Mouse (Mus musculus): Measurements from ENCODE around the gene Mb21d2. TPM values are rescaled to one million over a fixed set of nuclear protein-coding genes. Genes with fewer than 3 reads are reported as not detected.

Gene Mb21d2
- polyA plus RNA-seq, 1 experiment = 1.4 TPM

DNA sequence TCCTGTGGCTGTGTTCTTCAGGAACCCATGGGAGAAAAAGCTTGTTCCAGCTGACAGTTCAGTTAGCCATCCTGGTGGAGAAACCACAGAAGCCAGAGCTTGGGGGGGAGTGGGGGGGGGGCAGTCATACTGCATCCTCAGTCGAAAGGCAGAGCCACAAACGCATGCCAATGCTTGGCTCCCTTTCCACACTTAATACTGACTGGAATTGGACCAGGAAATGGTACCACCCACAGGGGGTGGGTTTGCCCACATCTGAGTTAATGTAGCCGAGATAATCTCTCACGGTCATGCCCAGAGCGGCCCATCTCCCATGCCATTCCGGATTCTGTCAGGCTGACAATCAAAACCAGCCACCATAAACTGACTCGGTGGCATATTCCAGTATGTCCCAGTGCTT lies 14.1 kb downstream of the Mb21d2 start:
- no peak for TF ChIP-seq POLR2A (IDR thresholded peaks at IDR 0.05; ENCODE audit: control insufficient read depth, low read depth, low read length)
- TF ChIP-seq CTCF (IDR thresholded peaks at IDR 0.05; ENCODE audit: control insufficient read depth, insufficient read depth, insufficient replicate concordance, low read depth, low read length) = no peak

DNA sequence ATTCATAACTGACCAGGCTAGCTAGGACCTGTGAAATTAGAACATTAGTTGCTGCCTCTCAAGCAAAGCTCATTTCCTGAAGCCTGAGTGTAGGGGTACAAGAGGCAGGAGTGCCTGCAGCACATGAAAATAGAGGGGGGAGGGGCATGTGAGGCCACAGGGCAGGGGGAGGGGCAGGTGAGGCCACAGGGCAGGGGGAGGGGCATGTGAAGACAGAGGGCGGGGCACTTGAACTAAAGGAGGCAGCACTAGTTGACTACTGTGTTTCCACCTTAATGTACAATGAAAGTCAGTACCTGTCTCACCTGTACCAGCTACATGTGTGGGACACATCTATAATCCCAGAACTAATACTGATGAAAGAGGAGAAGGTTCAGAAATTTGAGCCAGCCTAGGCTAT lies 14.8 kb downstream of the Mb21d2 start:
- Histone ChIP-seq H3K36me3 (ENCODE audit: control insufficient read depth, insufficient read depth, low read length) (no peaks in the 10 kb centered on the region), H3K27ac (ENCODE audit: control insufficient read depth, insufficient read depth, low read depth, low read length) (no peak overlapping the region), H3K4me1 (ENCODE audit: control insufficient read depth, insufficient read depth, low read length) (peaks cover 3% of the 10 kb centered on the region; the same call in 1 of the 2 replicates), H3K27me3 (ENCODE audit: control insufficient read depth, insufficient read depth, low read length) (no peaks in the 10 kb centered on the region), H3K4me3 (ENCODE audit: control insufficient read depth, low read depth, low read length) (no peak overlapping the region)
- no peak for TF ChIP-seq POLR2A (IDR thresholded peaks at IDR 0.05; ENCODE audit: control insufficient read depth, low read depth, low read length)
- no peak for TF ChIP-seq CTCF (IDR thresholded peaks at IDR 0.05; ENCODE audit: control insufficient read depth, insufficient read depth, insufficient replicate concordance, low read depth, low read length)

More for the DNA sequence above, 14.1 kb downstream of the Mb21d2 start:
- Histone ChIP-seq H3K27me3 (ENCODE audit: control insufficient read depth, insufficient read depth, low read length) (no peaks in the 10 kb centered on the region), H3K4me1 (ENCODE audit: control insufficient read depth, insufficient read depth, low read length) (peaks cover 3% of the 10 kb centered on the region; the same call in 1 of the 2 replicates), H3K36me3 (ENCODE audit: control insufficient read depth, insufficient read depth, low read length) (no peaks in the 10 kb centered on the region), H3K4me3 (ENCODE audit: control insufficient read depth, low read depth, low read length) (no peak overlapping the region), H3K27ac (ENCODE audit: control insufficient read depth, insufficient read depth, low read depth, low read length) (no peak overlapping the region)

DNA sequence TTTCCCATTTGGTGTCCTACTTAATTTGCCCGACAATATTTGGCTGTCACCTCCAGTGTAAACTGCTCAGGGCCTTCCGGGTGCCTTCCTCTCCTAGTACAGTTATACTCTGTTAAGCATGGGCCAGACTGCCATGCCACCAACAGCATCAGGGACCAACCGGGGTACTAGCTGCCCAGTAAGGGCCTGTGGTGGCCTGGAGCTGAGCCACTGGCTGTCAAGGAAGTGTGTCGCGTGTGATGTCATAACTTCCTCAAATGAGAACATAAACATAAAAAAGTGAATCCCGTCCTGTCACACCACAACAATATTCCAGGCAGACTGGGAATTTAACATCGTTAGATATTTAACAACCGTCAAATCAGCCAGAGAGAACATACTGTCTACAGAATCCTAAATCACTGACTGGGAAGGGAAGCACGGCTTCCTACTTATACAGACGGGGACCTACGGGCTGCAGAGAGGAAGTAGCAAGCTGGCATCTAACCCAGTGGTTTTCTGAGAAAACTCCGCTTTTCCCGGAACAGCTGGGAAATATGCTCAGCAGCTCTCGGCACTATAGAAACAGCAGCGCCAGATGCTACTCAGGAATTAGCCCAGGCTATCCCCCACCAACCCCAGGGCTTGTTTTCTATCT lies 17.9 kb downstream of the Mb21d2 start:
- Histone ChIP-seq H3K4me1 (ENCODE audit: control insufficient read depth, insufficient read depth, low read length) (peaks cover 3% of the 10 kb centered on the region; the same call in 1 of the 2 replicates), H3K4me3 (ENCODE audit: control insufficient read depth, low read depth, low read length) (no peak overlapping the region), H3K27ac (ENCODE audit: control insufficient read depth, insufficient read depth, low read depth, low read length) (no peak overlapping the region), H3K27me3 (ENCODE audit: control insufficient read depth, insufficient read depth, low read length) (no peaks in the 10 kb centered on the region), H3K36me3 (ENCODE audit: control insufficient read depth, insufficient read depth, low read length) (no peaks in the 10 kb centered on the region)
- TF ChIP-seq CTCF (IDR thresholded peaks at IDR 0.05; ENCODE audit: control insufficient read depth, insufficient read depth, insufficient replicate concordance, low read depth, low read length) (no peak), POLR2A (IDR thresholded peaks at IDR 0.05; ENCODE audit: control insufficient read depth, low read depth, low read length) (no peak)

DNA sequence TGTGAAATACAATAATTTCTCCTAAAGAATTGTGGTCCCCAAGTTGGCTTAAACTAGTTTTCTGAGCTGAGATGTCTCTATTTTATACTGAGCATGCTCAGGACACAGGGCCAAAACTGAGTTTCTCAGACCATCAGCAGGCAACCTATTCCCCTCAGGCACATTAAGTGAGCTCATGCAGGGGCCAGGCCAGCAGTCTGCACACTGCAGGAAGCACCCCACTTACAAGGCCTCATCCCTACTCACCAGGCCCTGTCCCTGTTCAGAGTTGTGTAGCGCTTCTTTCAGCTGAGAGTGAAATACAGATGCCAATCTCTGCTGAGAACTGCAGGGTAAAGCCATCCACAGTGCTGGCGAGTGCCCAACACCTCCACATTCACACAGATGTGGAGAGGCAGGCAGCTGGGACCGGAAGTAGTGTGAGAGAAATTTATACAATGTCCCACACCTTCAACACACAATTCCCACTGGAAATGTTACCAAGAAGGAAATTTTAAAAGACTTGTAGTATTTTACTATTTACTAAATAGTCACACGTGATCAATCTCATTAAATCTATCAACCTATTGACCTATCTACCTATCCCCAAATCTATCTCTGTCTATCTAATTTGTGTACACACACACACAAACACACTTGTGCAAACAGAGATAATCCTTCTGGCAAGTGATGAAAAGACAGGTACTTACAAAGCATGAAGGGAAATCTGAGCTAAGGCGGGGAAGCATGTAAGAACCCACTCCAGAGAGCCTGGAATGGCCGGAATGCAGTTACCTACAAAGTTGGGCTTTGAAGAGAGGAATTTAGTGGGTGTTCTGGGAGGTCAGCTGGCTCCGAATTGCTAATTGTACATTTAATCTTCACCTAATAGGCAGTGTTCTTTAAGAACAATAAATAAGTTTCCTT lies 22.9 kb downstream of the Mb21d2 start:
- Histone ChIP-seq H3K4me3 (ENCODE audit: control insufficient read depth, low read depth, low read length) (no peak overlapping the region), H3K4me1 (ENCODE audit: control insufficient read depth, insufficient read depth, low read length) (no peaks in the 10 kb centered on the region), H3K27ac (ENCODE audit: control insufficient read depth, insufficient read depth, low read depth, low read length) (no peak overlapping the region), H3K27me3 (ENCODE audit: control insufficient read depth, insufficient read depth, low read length) (no peaks in the 10 kb centered on the region), H3K36me3 (ENCODE audit: control insufficient read depth, insufficient read depth, low read length) (no peaks in the 10 kb centered on the region)
- TF ChIP-seq CTCF (IDR thresholded peaks at IDR 0.05; ENCODE audit: control insufficient read depth, insufficient read depth, insufficient replicate concordance, low read depth, low read length) (no peak), POLR2A (IDR thresholded peaks at IDR 0.05; ENCODE audit: control insufficient read depth, low read depth, low read length) (no peak)

DNA sequence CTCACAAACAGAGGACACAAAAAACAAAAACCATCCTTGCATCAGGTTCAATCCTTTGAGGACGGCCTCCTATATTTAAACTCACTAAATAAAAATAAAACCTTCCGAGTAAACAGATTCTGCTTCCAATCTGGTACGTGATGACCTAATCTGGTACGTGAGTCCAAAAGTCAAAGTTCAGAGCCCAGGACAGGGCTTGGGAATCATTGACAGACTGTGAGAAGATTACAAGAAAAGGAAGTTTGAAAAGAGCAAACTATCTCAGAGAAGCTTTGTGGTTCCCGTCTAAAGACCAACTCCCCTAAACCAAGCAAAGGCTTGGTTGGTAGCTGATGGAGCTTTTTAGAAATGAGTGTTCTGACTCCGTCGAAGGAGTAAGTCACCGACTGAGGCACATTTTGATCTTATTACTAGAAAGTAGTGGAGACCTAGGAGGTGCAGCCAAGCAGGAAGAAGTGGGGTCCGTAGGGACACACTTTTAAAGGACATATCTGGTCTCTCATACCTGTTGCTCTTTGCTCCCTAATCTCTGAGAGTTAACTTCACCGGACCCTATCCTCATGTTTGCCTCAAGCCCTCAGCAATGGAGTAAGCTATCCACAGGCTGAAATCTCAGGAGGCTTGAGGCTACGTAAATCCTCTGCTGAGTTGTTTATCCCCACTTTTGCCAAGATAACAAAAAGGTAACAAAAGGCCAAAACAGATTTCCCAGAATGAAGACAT lies 23.7 kb downstream of the Mb21d2 start:
- Histone ChIP-seq H3K27me3 (ENCODE audit: control insufficient read depth, insufficient read depth, low read length) (no peaks in the 10 kb centered on the region), H3K4me3 (ENCODE audit: control insufficient read depth, low read depth, low read length) (no peak overlapping the region), H3K27ac (ENCODE audit: control insufficient read depth, insufficient read depth, low read depth, low read length) (no peak overlapping the region), H3K36me3 (ENCODE audit: control insufficient read depth, insufficient read depth, low read length) (no peaks in the 10 kb centered on the region), H3K4me1 (ENCODE audit: control insufficient read depth, insufficient read depth, low read length) (no peaks in the 10 kb centered on the region)
- TF ChIP-seq POLR2A (IDR thresholded peaks at IDR 0.05; ENCODE audit: control insufficient read depth, low read depth, low read length) = no peak
- TF ChIP-seq CTCF (IDR thresholded peaks at IDR 0.05; ENCODE audit: control insufficient read depth, insufficient read depth, insufficient replicate concordance, low read depth, low read length) = no peak

DNA sequence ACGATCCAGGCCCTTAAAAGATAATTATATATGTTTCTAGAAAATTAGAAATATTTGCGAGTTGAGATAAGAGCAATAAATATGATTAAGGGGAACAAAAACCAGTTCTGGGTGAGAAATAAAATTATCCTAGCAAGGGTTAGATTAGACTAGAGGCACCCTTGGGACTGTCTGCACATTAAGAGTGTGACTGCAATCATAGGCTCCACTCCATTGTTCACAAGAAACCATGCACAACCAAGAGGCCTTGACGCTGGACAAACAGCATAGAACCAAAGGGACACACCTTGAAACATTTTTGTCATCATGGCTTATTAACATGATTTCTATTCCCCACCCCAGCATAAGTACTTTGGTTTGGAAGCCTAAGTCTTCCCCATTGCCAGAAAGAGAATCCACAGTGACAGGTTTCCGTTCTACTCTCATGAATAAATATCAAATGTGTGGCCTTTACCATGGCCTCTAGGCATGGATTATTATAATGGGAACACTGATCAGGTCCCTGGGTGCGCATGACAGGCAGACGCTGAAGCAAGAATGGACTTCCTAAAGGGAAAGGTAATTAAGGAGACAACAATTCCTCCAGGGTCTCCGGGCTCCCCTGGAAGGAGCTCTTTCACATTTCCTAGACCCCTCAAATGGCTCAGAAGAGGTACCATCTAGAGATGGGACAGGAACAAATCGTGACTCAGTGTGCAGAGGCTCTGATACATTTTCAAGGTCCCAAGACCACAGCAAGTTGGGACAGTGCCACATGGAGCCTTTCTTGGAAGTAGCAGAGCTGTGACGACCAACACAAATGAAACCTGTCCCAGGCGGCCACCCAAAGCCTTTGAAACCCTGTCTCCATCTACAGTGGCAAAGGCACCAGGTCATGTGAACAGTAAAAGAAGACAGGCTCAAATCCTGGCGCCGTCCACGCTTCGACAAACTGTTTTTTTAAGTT lies 26.6 kb downstream of the Mb21d2 start:
- no peaks in the 10 kb centered on the region; the same call in 1 of the 2 replicates for H3K4me1 ChIP-seq (ENCODE audit: control insufficient read depth, insufficient read depth, low read length)
- H3K36me3 ChIP-seq (ENCODE audit: control insufficient read depth, insufficient read depth, low read length) = no peaks in the 10 kb centered on the region
- TF ChIP-seq POLR2A (IDR thresholded peaks at IDR 0.05; ENCODE audit: control insufficient read depth, low read depth, low read length) (no peak), CTCF (IDR thresholded peaks at IDR 0.05; ENCODE audit: control insufficient read depth, insufficient read depth, insufficient replicate concordance, low read depth, low read length) (no peak)
- no peak overlapping the region for H3K27ac ChIP-seq (ENCODE audit: control insufficient read depth, insufficient read depth, low read depth, low read length)
- H3K27me3 ChIP-seq (ENCODE audit: control insufficient read depth, insufficient read depth, low read length) = no peaks in the 10 kb centered on the region
- H3K4me3 ChIP-seq (ENCODE audit: control insufficient read depth, low read depth, low read length) = no peak overlapping the region
